Mouse (Mus musculus) neural tube, embryonic 11.5 days (tissue): ENCODE measurements around the gene Zranb1. TPM values are rescaled to one million over a fixed set of nuclear protein-coding genes. Genes with fewer than 3 reads are reported as not detected.

Experiments used
- ATAC-seq: fragments of 200-750 bp; cut with Nextera tagmentation; 2 replicates; pipeline ENCODE4 v1.8.0; 2017; ENCODE audit warnings: moderate number of reproducible peaks, mild to moderate bottlenecking, moderate TSS enrichment, moderate library complexity; ENCODE audit not compliant: insufficient read depth, low FRiP score, low TSS enrichment
- DNase-seq: peaks from one replicate; pipeline ENCODE4 v3.0.0-alpha.2; 2015; ENCODE audit warnings: low spot score
- H3K27ac ChIP-seq: fragments of 300-500 bp; sonication (generic); 2 replicates; pipeline ENCODE4 v1.5.1; 2014; ENCODE audit warnings: low read depth, mild to moderate bottlenecking, low read length
- H3K27me3 ChIP-seq: fragments of 300-500 bp; sonication (generic); 2 replicates; pipeline ENCODE4 v1.6.1; 2014; ENCODE audit warnings: mild to moderate bottlenecking, low read length, mixed read lengths; ENCODE audit not compliant: control insufficient read depth, insufficient read depth
- H3K36me3 ChIP-seq: fragments of 300-500 bp; sonication (generic); 2 replicates; pipeline ENCODE4 v1.6.1; 2014; ENCODE audit warnings: mild to moderate bottlenecking, low read length, moderate library complexity, mixed read lengths; ENCODE audit not compliant: control insufficient read depth, insufficient read depth
- H3K4me1 ChIP-seq: fragments of 300-500 bp; sonication (generic); 2 replicates; pipeline ENCODE4 v1.6.1; 2014; ENCODE audit warnings: low read length, mixed read lengths; ENCODE audit not compliant: control insufficient read depth, insufficient read depth
- H3K4me2 ChIP-seq: fragments of 300-500 bp; sonication (generic); 2 replicates; pipeline ENCODE4 v1.6.1; 2014; ENCODE audit warnings: low read depth, mild to moderate bottlenecking, moderate library complexity
- H3K4me3 ChIP-seq: fragments of 300-500 bp; sonication (generic); 2 replicates; pipeline ENCODE4 v1.5.1; 2014; ENCODE audit warnings: low read depth, low read length
- H3K9ac ChIP-seq: fragments of 300-500 bp; sonication (generic); 2 replicates; pipeline ENCODE4 v1.6.1; 2014; ENCODE audit warnings: mild to moderate bottlenecking, low read length
- H3K9me3 ChIP-seq: fragments of 300-500 bp; sonication (generic); 2 replicates; pipeline ENCODE4 v1.6.1; 2016; ENCODE audit warnings: low read length; ENCODE audit not compliant: control insufficient read depth
- WGBS: fragments of 180-500 bp; shearing (Covaris S2); extraction: QIAGEN DNeasy Blood & Tissue Kit; methylation state at CpG from one replicate; pipeline ENCODE4 v1.1.7; 2014; 5-methylcytosine and 5-hydroxymethylcytosine counted together
- polyA plus RNA-seq: library from polyadenylated mRNA; unstranded; fragments of >200 nt; fragmentation: Nextera tagmentation; extraction: Ambion mirVana; gene quantifications from 2 replicates; pipeline ENCODE4 v1.2.1, GENCODE M21; 2014

The Zranb1 gene
- polyA plus RNA-seq, 1 experiment from 2014 or later = 17.8 TPM

GRCm38 (mm10) chr7:132900826-132901531 lies 30.0 kb upstream of the Zranb1 start:
- Histone ChIP-seq H3K4me2 (no peak overlapping the region), H3K4me3 (no peak overlapping the region), H3K27me3 (no peaks in the 10 kb centered on the region), H3K27ac (no peak overlapping the region), H3K9ac (no peak overlapping the region), H3K9me3 (no peaks in the 10 kb centered on the region), H3K36me3 (no peaks in the 10 kb centered on the region), H3K4me1 (no peaks in the 10 kb centered on the region)
- WGBS = 66% methylated on average over 2 of the region's 2 CpGs
- DNase-seq = no peak
- ATAC-seq = no peak

GRCm38 (mm10) chr7:132903796-132904195 lies 27.1 kb upstream of the Zranb1 start:
- Histone ChIP-seq H3K36me3 (no peaks in the 10 kb centered on the region), H3K9me3 (no peaks in the 10 kb centered on the region), H3K9ac (no peak overlapping the region), H3K4me2 (no peak overlapping the region), H3K27me3 (no peaks in the 10 kb centered on the region), H3K4me3 (no peak overlapping the region), H3K27ac (no peak overlapping the region), H3K4me1 (no peaks in the 10 kb centered on the region)
- DNase-seq (no peak), ATAC-seq (no peak)
- whole genome bisulfite sequencing = 83% methylated on average over 3 of the region's 3 CpGs

- no peak overlapping the region for H3K4me2 ChIP-seq
- no peaks in the 10 kb centered on the region for H3K36me3 ChIP-seq
- no peak overlapping the region for H3K27ac ChIP-seq
- H3K4me3 ChIP-seq = no peak overlapping the region
- H3K9ac ChIP-seq = no peak overlapping the region
- whole genome bisulfite sequencing = 62% methylated on average over 3 of the region's 3 CpGs
- H3K9me3 ChIP-seq = no peaks in the 10 kb centered on the region
- H3K4me1 ChIP-seq = no peaks in the 10 kb centered on the region
- ATAC-seq (no peak), DNase-seq (no peak)
- no peaks in the 10 kb centered on the region for H3K27me3 ChIP-seq
Measured at GRCm38 (mm10) chr7:132921971-132922370, 9.0 kb upstream of the Zranb1 start.

GRCm38 (mm10) chr7:132925227-132925626 lies 5.7 kb upstream of the Zranb1 start:
- Histone ChIP-seq H3K4me3 (no peak overlapping the region), H3K9me3 (no peaks in the 10 kb centered on the region), H3K27ac (no peak overlapping the region), H3K4me1 (peaks cover 3% of the 10 kb centered on the region; the same call in 1 of the 2 replicates), H3K9ac (no peak overlapping the region), H3K36me3 (no peaks in the 10 kb centered on the region), H3K27me3 (no peaks in the 10 kb centered on the region), H3K4me2 (no peak overlapping the region)
- DNase-seq = no peak
- ATAC-seq = no peak
- 77% methylated on average over 2 of the region's 2 CpGs for WGBS

- no peak overlapping the region for H3K4me3 ChIP-seq
- DNase-seq = no peak
- WGBS = 65% methylated on average over 3 of the region's 3 CpGs
Measured at GRCm38 (mm10) chr7:132927201-132927600, 3.7 kb upstream of the Zranb1 start.

GRCm38 (mm10) chr7:132930055-132930454 lies 887 bp upstream of the Zranb1 start:
- H3K27ac ChIP-seq = no peak overlapping the region
- peak overlapping the region; percentile 99 for H3K4me3 ChIP-seq
- 89% methylated on average over 5 of the region's 5 CpGs for WGBS
- peak overlapping the region; percentile 93 for H3K9ac ChIP-seq
- H3K27me3 ChIP-seq = no peaks in the 10 kb centered on the region
- peaks cover 8% of the 10 kb centered on the region; the same call in 1 of the 2 replicates for H3K4me1 ChIP-seq
- DNase-seq (no peak), ATAC-seq (no peak)
- no peaks in the 10 kb centered on the region for H3K9me3 ChIP-seq
- H3K4me2 ChIP-seq = peak overlapping the region; percentile 58
- H3K36me3 ChIP-seq = no peaks in the 10 kb centered on the region

More at GRCm38 (mm10) chr7:132927201-132927600, 3.7 kb upstream of the Zranb1 start:
- ATAC-seq = no peak
- H3K9me3 ChIP-seq = no peaks in the 10 kb centered on the region
- peaks cover 5% of the 10 kb centered on the region; the same call in 1 of the 2 replicates for H3K4me1 ChIP-seq
- no peak overlapping the region for H3K9ac ChIP-seq
- H3K27ac ChIP-seq = no peak overlapping the region
- no peak overlapping the region for H3K4me2 ChIP-seq
- no peaks in the 10 kb centered on the region for H3K27me3 ChIP-seq
- no peaks in the 10 kb centered on the region for H3K36me3 ChIP-seq

GRCm38 (mm10) chr7:132931560-132932351 lies 814 bp downstream of the Zranb1 start:
- ATAC-seq (peak; percentile 18; the same call in 1 of the 2 replicates), DNase-seq (peak; percentile 55)
- Histone ChIP-seq H3K4me3 (peak overlapping the region; percentile 99), H3K4me2 (peak overlapping the region; percentile 75), H3K9me3 (no peaks in the 10 kb centered on the region), H3K4me1 (peaks cover 8% of the 10 kb centered on the region; the same call in 1 of the 2 replicates), H3K9ac (peak overlapping the region; percentile 93), H3K27ac (peak overlapping the region; percentile 97), H3K27me3 (no peaks in the 10 kb centered on the region), H3K36me3 (no peaks in the 10 kb centered on the region)
- under 1% methylated on average over 39 of the region's 55 CpGs for WGBS

- Histone ChIP-seq H3K27me3 (no peaks in the 10 kb centered on the region), H3K27ac (no peak overlapping the region), H3K4me2 (no peak overlapping the region), H3K36me3 (no peaks in the 10 kb centered on the region), H3K4me3 (no peak overlapping the region), H3K4me1 (peaks cover 8% of the 10 kb centered on the region; the same call in 1 of the 2 replicates), H3K9ac (no peak overlapping the region), H3K9me3 (no peaks in the 10 kb centered on the region)
- DNase-seq (no peak), ATAC-seq (no peak)
- WGBS = 94% methylated on average over 1 of the region's 1 CpGs
Measured at GRCm38 (mm10) chr7:132933331-132933730, 2.4 kb downstream of the Zranb1 start.
